Mouse (Mus musculus) liver, adult 2 months (tissue): ENCODE data around the gene Armc7. TPM values are rescaled to one million over a fixed set of nuclear protein-coding genes. Genes with fewer than 3 reads are reported as not detected.

Experiments
- DNase-seq: peaks from one replicate; pipeline ENCODE4 v3.0.0-alpha.2; 2011; ENCODE audit warnings: low read depth, low spot score; ENCODE audit errors: extremely low read depth
- H3K27ac ChIP-seq: fragments of 200-500 bp; replicated peaks from 2 replicates; pipeline ENCODE4 v1.5.1; 2012; ENCODE audit warnings: low read depth, mild to moderate bottlenecking, control low read depth, inconsistent platforms, low read length; ENCODE audit not compliant: insufficient read depth
- H3K27me3 ChIP-seq: fragments of 200-500 bp; 2 replicates; pipeline ENCODE4 v1.6.1; 2012; ENCODE audit warnings: mild to moderate bottlenecking, moderate library complexity, low read length, inconsistent platforms; ENCODE audit not compliant: control insufficient read depth, insufficient read depth
- H3K36me3 ChIP-seq: fragments of 200-500 bp; 2 replicates; pipeline ENCODE4 v1.6.1; 2012; ENCODE audit warnings: low read length, inconsistent platforms; ENCODE audit not compliant: control insufficient read depth, insufficient read depth
- H3K4me1 ChIP-seq: fragments of 200-500 bp; 2 replicates; pipeline ENCODE4 v1.6.1; 2011; ENCODE audit warnings: low read length; ENCODE audit not compliant: control insufficient read depth, insufficient read depth
- H3K4me3 ChIP-seq: fragments of 200-500 bp; 2 replicates; pipeline ENCODE4 v1.5.1; 2011; ENCODE audit warnings: low read depth, mild to moderate bottlenecking, control low read depth, low read length, moderate library complexity; ENCODE audit not compliant: insufficient read depth
- H3K79me2 ChIP-seq: fragments of 200-500 bp; 2 replicates; pipeline ENCODE4 v1.6.1; 2012; ENCODE audit warnings: inconsistent platforms, mild to moderate bottlenecking, low read length, moderate library complexity; ENCODE audit not compliant: control insufficient read depth, insufficient read depth
- H3K9ac ChIP-seq: fragments of 200-500 bp; 2 replicates; pipeline ENCODE4 v1.6.1; 2012; ENCODE audit warnings: low read depth, mild to moderate bottlenecking, control low read depth, inconsistent platforms, low read length
- CTCF ChIP-seq: fragments of 200-500 bp; IDR thresholded peaks from 2 replicates; pipeline ENCODE4 v1.5.1; 2011; ENCODE audit warnings: low read depth, low read length, control low read depth
- POLR2A ChIP-seq: fragments of 200-500 bp; IDR thresholded peaks from 2 replicates; pipeline ENCODE4 v1.6.1; 2011; ENCODE audit warnings: low read length, control low read depth; ENCODE audit not compliant: insufficient read depth; ENCODE audit errors: extremely low read depth
- WGBS: fragments of 180-500 bp; shearing (Covaris S2); methylation state at CpG from one replicate; pipeline ENCODE4 v1.1.7; 2018; 5-methylcytosine and 5-hydroxymethylcytosine counted together
- polyA plus RNA-seq: library from polyadenylated mRNA; depleted of rRNA; stranded (reverse); fragments of >200 nt; gene quantifications from 2 replicates; pipeline ENCODE4 v1.2.3, GENCODE M21; 2012
- total RNA-seq: library from RNA; depleted of rRNA; stranded (reverse); fragments of >200 nt; gene quantifications from 2 replicates; pipeline ENCODE4 v1.2.3, GENCODE M21; 2014

Armc7 gene
- total and polyA plus RNA-seq, 2 experiments: 1.6 to 4.0 TPM

DNA sequence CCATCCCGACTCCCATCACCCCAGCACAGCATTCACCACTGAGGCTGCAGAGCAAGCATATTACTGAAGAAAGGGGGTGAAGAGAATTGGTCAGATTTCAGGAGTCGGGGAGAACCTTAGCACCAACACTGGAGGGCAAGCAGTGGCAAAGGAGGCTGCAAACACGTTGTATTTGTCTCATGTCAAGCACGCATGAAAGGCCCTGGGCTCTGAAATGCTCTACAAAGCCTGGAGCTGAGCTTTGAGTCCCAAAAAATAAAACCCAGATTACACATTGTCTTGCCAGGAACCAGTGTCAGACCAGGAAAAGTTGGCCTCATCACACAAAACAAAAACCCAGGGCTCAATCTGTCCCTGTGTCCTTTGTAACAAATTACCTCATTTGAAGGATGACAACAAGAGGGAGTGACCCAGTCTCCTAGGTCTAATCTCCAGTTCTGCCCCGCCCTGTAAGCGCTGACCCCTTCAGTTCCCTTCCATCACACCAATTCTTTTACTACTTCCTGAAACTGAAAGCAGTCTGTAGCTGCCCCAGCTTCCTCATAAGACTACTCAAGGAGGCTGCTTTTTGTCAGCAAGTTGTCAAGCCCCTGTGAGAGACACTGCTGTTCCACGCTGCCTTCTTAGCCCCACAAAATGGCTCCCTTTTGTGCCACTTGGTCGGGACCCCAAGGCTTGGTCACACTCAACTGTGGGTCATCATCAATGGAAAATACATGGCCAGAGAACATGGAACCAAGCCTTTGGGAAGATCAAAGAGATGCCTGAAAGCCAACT lies 37.1 kb downstream of the Armc7 start:
- no peaks in the 10 kb centered on the region for H3K27me3 ChIP-seq
- peak overlapping the region; percentile 92 for H3K4me3 ChIP-seq
- TF ChIP-seq CTCF (no peak), POLR2A (no peak)
- no peak overlapping the region for H3K9ac ChIP-seq
- 0 out of 2 replicates have a peak, but pooled peaks cover 3% of the 10 kb centered on the region for H3K79me2 ChIP-seq
- WGBS: 64% methylated on average over 8 of the region's 8 CpGs
- peak; percentile 31 for DNase-seq
- H3K27ac ChIP-seq: peak overlapping the region; percentile 25
- peaks cover 13% of the 10 kb centered on the region for H3K4me1 ChIP-seq
- no peaks in the 10 kb centered on the region for H3K36me3 ChIP-seq

GRCm38 (mm10) chr11:115513271-115514237 lies 38.1 kb downstream of the Armc7 start:
- Histone ChIP-seq H3K36me3 (no peaks in the 10 kb centered on the region), H3K27me3 (no peaks in the 10 kb centered on the region), H3K27ac (peak overlapping the region; percentile 53), H3K4me1 (peaks cover 11% of the 10 kb centered on the region; the same call in 1 of the 2 replicates), H3K79me2 (0 out of 2 replicates have a peak, but pooled peaks cover 3% of the 10 kb centered on the region), H3K9ac (peak overlapping the region; percentile 96), H3K4me3 (peak overlapping the region; percentile 92)
- 2% methylated on average over 57 of the region's 57 CpGs for WGBS
- DNase-seq: no peak
- TF ChIP-seq POLR2A (no peak), CTCF (no peak)

- under 1% methylated on average over 24 of the region's 24 CpGs for WGBS
- Histone ChIP-seq H3K79me2 (0 out of 2 replicates have a peak, but pooled peaks cover 3% of the 10 kb centered on the region), H3K36me3 (no peaks in the 10 kb centered on the region), H3K4me3 (peak within 1 kb of the TSS; percentile 92), H3K27ac (peak within 1 kb of the TSS; percentile 53), H3K4me1 (peaks cover 10% of the 10 kb centered on the region), H3K9ac (peak within 1 kb of the TSS; percentile 96), H3K27me3 (no peaks in the 10 kb centered on the region)
- DNase-seq: peak; percentile 87
- TF ChIP-seq POLR2A (peak; percentile 99), CTCF (no peak)
These were observed 38.8 kb downstream of the Armc7 start, which contains the start of gene Jpt1 for GRCm38 (mm10) chr11:115514238-115514663. Jpt1 (minus strand) TSS chr11:115514387.

DNA sequence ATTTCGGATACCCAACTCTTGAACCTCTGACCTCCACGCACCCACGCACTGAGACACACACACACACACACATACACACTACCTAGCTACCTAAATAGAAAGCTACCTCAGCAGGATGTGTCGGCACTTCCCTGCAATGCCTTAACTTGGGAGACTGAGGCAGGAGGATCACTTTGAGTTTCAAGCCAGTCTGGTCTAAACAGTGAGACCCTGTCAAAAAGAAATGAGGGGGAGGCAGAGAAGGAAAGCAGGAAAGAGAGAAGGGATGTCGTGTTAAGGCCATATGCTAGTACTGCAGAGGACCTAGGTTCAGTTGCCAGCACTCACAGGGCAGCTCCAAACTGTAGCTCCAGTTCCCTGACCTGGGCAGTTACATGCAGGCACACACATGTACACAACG lies 39.6 kb downstream of the Armc7 start:
- H3K4me3 ChIP-seq: no peak overlapping the region
- no peaks in the 10 kb centered on the region for H3K27me3 ChIP-seq
- H3K4me1 ChIP-seq: peaks cover 5% of the 10 kb centered on the region
- DNase-seq: no peak
- H3K79me2 ChIP-seq: 0 out of 2 replicates have a peak, but pooled peaks cover 3% of the 10 kb centered on the region
- TF ChIP-seq CTCF (no peak), POLR2A (no peak)
- H3K27ac ChIP-seq: no peak overlapping the region
- no peak overlapping the region for H3K9ac ChIP-seq
- no peaks in the 10 kb centered on the region for H3K36me3 ChIP-seq
- WGBS: 59% methylated on average over 6 of the region's 6 CpGs

GRCm38 (mm10) chr11:115516942-115517341 lies 41.5 kb downstream of the Armc7 start:
- TF ChIP-seq CTCF: no peak
- no peak for TF ChIP-seq POLR2A
- WGBS: 72% methylated on average over 5 of the region's 5 CpGs
- Histone ChIP-seq H3K9ac (no peak overlapping the region), H3K79me2 (0 out of 2 replicates have a peak, but pooled peaks cover 3% of the 10 kb centered on the region), H3K27me3 (no peaks in the 10 kb centered on the region), H3K4me1 (peaks cover 4% of the 10 kb centered on the region; the same call in 1 of the 2 replicates), H3K27ac (no peak overlapping the region), H3K36me3 (no peaks in the 10 kb centered on the region), H3K4me3 (no peak overlapping the region)
- DNase-seq: no peak
